Mouse (Mus musculus) adrenal gland, adult (tissue): Measurements from ENCODE around the gene Vipr2.

Source experiments
- DNase-seq, 2 experiments: peaks; one replicate each; pipeline ENCODE4 v3.0.0; 2022 to 2023; ENCODE audit warnings: low spot score in 1 of 2; ENCODE audit not compliant: inconsistent age in 2 of 2

Gene Vipr2

GRCm38 (mm10) chr12:116146996-116147634, 69.6 kb downstream of the Vipr2 start:
- no peak for DNase-seq

GRCm38 (mm10) chr12:116152866-116153428, 75.4 kb downstream of the Vipr2 start:
- DNase-seq = peak in 1 of 2 experiments; percentile 26

- DNase-seq = no peak
Observed at GRCm38 (mm10) chr12:116156792-116157532, 79.4 kb downstream of the Vipr2 start.

GRCm38 (mm10) chr12:116159223-116159622, 81.7 kb downstream of the Vipr2 start:
- DNase-seq = no peak

- no peak for DNase-seq
Observed at GRCm38 (mm10) chr12:116159695-116160094, 82.2 kb downstream of the Vipr2 start.

GRCm38 (mm10) chr12:116165368-116165767, 87.8 kb downstream of the Vipr2 start:
- no peak for DNase-seq

- peak in 1 of 2 experiments; percentile 51 for DNase-seq
Observed at GRCm38 (mm10) chr12:116169666-116170065, 92.1 kb downstream of the Vipr2 start.

GRCm38 (mm10) chr12:116176930-116177329, 99.4 kb downstream of the Vipr2 start:
- DNase-seq = peak; percentile 11 to 65

- peak; percentile 56 to 83 for DNase-seq
Observed at GRCm38 (mm10) chr12:116181436-116182050, 104.0 kb downstream of the Vipr2 start.

- no peak for DNase-seq
Observed at GRCm38 (mm10) chr12:116182376-116182775, 104.8 kb downstream of the Vipr2 start.

- no peak for DNase-seq
Observed at GRCm38 (mm10) chr12:116183212-116183935, 105.8 kb downstream of the Vipr2 start.

- DNase-seq = no peak
Observed at GRCm38 (mm10) chr12:116193952-116194351, 116.4 kb downstream of the Vipr2 start.

GRCm38 (mm10) chr12:116194641-116195040, 117.1 kb downstream of the Vipr2 start:
- no peak for DNase-seq
